Mouse (Mus musculus): ENCODE measurements around the gene Mmp11. TPM values are rescaled to one million over a fixed set of nuclear protein-coding genes. Genes with fewer than 3 reads are reported as not detected.

Mmp11 gene
- total RNA-seq, 1 experiment from 2014 or later = not detected

DNA sequence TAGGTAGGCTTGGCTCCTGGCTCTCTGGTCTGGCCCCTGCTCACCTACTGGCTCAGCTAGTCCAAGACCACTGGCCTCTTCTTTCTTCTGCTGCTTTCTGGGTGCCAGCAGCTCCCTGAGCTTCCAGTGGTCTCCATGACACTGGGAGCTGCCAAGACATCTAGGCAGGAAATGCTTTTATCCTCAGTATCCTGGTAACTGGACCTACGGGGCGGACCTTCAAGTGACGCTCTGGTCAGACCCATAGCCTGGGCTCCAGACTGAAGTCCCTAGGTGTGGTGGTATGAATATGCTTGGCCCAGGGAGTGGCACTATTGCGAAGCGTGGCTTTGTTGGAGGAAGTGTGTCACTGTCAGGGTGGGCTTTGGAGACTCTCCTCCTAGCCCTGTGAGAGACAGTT is 4.2 kb upstream of the Mmp11 start, which contains the start of gene Gm867:
Gm867 (minus strand) TSS at position 153 of the 400 bp plus-strand sequence.
- ATAC-seq (replicated peaks; ENCODE audit: insufficient number of reproducible peaks, low FRiP score, low TSS enrichment, poor library complexity, severe bottlenecking) = no peak

DNA sequence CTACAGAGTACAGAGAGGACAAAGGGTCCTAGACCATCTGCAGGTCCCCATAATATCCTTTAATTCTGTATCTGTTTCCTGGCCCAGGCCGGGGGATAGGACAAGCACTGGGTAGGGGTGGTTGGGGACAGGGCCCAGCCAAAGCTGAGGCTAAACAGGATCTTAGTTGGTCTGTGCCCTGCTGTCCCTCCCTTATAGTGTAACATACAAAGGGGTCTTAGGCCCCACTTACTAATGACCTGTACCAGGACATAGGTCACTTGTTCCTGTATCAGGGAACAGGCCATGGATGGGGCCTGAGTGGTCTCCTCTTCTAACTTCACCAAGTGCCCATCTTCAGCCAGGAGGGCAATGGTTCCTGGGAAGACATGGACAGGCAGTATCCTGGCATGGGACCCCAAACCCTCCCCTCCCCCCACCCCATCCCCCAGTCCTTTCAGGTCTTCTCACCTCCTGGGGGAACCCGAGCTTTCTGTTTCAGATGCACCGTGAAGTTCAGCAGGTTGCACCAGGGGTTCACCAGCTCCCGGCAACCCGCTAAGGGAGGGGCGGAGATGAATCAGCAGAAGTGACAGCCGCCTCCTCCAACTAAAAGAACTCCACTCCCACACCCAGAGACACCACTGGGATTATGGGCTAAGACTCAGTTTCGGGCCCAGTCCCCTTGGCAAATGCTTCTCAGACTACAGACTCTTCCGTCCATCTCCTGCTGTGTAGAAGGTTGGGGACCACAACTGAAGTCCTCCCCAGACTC is 3.4 kb upstream of the Mmp11 start:
- no peak for ATAC-seq (replicated peaks; ENCODE audit: insufficient number of reproducible peaks, low FRiP score, low TSS enrichment, poor library complexity, severe bottlenecking)

DNA sequence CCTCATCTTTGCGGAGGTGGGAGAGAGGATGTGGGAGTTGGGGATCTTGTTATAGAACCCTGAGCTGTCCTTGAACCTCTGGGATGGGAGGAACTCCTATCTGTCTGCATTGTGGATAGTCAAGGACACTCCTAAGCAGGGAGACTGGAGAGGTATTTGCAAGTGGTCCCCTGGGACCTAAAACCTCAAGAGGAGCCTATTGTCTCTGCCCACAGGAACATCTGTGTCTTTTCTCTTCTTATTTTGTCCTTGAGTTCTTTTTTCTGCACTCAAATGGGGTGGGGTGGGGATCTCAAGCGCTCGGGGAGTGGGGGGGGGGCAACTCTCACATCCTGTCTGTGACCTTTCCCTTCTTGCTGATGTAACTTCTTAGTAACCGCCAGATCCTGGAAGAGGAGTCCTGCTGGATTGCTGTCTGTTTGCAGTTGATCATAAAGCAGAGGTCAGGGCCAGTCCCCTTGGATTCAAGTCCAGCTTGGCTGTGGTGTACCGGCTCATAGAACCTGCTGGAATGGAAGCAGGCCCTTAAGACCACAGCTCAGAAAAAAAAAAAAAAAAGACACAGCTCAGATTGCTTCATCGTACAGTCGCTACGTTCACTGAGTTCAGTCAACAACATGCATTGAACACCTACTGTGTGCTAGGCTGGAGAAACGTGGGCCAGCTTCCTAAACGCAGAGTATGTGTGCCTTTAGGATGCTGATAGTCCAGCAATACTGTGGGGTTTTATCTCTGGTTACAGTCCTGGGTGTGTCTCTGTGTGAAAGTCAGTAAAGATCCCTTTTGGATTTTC is 1.8 kb upstream of the Mmp11 start:
- no peak for ATAC-seq (replicated peaks; ENCODE audit: insufficient number of reproducible peaks, low FRiP score, low TSS enrichment, poor library complexity, severe bottlenecking)

DNA sequence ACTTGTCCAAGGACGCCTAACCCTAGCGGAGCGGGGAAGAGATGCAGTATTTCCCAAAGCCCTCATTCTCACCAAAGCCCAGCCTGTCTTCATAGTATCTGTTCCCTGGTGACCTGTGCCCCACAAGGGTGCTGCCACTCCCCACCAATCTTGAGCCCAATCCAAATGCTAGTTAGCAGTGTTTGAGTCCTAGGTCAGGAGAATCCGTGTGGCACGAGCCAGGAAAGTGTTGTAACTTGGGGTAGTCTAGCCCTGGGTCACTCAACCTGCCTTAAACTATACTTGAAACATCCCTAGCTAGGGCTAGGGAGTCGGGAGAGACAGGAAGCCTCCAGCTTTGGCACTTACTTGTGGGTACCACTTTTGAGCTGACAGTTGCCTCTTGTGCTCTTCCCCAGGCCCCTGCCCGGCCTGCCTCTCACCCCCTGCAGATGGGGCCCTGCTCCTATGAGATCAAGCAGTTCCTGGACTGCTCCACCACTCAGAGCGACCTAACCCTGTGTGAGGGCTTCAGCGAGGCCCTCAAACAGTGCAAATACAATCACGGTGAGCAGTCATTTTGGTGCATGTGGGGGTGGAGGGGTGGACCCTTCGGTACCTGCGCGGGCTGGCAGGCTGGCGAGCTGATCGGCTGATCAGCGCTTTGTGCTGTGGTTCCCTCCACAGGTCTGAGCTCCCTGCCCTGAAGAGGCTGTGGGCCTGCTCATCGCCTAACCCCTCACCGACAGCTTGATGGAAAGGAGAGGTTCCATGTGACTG is 792 bp upstream of the Mmp11 start:
- no peak for ATAC-seq (replicated peaks; ENCODE audit: insufficient number of reproducible peaks, low FRiP score, low TSS enrichment, poor library complexity, severe bottlenecking)

DNA sequence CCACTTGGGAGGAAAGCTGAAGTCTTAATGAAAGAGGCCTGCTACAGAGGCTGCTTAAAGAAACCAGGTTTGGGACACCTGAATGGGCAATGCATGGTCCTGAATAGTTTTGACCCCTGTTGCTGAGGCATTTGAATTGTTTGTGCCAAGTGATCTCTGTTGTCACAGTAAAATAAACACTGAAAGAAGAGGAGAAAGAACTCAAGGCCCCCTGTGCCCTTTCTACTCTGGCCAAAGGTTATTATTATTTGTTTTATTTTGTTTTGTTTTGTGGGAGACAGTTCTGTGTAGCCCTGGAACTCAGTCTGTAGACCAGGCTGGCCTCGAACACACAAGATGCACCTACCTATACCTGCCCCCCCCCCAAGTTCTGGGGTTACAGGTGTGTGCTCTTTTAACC is 1.3 kb downstream of the Mmp11 start:
- ATAC-seq (replicated peaks; ENCODE audit: insufficient number of reproducible peaks, low FRiP score, low TSS enrichment, poor library complexity, severe bottlenecking) = no peak

DNA sequence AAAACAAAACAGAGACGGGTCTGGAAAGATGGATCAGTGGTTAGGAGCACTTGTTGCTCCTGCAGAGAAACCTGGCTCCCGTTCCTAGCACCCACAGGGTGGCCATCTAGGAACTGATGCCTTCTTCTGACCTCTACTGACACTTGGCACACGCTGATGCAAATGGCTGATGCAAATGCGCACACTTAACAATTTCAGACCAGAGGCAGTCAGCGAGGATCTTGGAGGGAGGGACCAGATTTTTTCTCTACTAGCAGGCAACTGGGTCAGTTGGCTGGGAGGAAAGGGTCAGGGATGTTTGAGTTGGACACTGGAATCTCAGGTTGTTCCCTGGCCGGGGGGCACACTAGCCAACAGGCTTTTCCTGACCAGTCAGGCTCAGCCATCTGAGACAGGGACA is 3.4 kb downstream of the Mmp11 start, which contains the start of gene Chchd10:
Chchd10 (plus strand) TSS at position 240 of the 400 bp plus-strand sequence.
- ATAC-seq (replicated peaks; ENCODE audit: insufficient number of reproducible peaks, low FRiP score, low TSS enrichment, poor library complexity, severe bottlenecking) = no peak

DNA sequence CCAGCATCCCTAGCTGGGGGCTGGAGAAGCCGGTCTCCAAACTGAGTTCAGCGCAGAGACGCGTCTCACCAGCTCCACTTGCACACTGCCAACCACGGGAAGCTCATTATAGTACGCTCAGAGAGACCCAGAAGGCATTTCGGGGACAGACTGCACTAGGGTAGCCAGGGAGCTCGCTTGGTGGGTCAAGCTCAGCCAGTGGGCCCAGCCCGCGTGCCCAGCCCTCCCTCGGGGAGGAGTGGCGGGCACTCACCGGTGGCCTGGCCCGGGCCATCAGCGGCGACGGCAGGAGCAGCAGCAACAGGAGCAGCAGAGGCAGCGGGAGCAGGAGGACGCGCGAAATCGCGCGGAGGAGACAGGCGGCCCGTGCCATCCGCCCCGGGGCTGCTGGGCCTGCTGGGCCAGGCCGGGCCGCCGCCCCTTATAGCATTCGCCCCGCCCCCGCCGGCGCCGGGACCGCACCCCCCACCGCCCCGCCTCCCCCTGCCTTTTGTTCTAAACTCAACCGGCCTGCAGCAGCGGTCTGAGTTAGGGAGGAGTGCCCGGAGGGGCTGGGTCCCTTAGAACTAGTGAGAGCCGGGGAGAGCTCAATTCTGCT is 4.1 kb downstream of the Mmp11 start:
- no peak for ATAC-seq (replicated peaks; ENCODE audit: insufficient number of reproducible peaks, low FRiP score, low TSS enrichment, poor library complexity, severe bottlenecking)

DNA sequence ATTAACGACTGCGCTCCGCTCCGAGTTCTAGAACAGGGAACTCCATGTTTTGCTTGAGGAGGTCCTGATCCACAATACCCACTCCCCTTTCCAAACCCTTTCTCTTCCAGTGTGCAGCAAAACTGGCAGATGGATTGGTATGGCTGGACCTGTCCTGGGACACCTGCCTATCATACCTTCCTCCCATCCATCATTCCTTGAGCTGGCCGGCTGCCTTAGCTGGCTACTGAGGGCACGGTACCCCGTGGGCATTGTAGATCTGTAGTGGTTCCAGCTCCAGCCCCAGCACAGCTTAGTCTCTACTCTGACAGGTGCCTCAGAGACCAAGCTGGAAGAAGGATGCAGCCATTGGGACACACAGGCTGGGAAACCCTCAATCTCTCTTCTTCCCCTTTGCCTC is 5.0 kb downstream of the Mmp11 start:
- ATAC-seq (replicated peaks; ENCODE audit: insufficient number of reproducible peaks, low FRiP score, low TSS enrichment, poor library complexity, severe bottlenecking) = no peak

DNA sequence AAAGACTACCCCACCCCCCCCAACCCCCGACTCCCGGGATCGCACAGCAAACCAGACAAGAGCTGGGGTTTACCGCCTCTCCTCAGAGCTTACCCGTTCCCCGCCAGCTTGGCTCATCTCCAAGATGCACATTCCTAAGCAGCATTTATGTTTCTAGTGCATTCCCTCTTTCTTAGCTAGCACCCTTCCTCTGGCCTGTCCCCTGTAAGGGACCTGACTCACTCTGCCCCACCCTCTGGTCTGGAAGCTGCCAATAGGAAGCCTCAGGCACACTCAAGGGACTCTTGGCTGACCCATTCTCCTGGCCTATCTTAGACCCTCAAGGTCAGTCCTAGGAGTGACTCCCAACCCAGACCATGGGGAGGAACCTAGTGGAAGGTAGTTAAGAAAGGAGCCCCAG is 6.0 kb downstream of the Mmp11 start:
- no peak for ATAC-seq (replicated peaks; ENCODE audit: insufficient number of reproducible peaks, low FRiP score, low TSS enrichment, poor library complexity, severe bottlenecking)

DNA sequence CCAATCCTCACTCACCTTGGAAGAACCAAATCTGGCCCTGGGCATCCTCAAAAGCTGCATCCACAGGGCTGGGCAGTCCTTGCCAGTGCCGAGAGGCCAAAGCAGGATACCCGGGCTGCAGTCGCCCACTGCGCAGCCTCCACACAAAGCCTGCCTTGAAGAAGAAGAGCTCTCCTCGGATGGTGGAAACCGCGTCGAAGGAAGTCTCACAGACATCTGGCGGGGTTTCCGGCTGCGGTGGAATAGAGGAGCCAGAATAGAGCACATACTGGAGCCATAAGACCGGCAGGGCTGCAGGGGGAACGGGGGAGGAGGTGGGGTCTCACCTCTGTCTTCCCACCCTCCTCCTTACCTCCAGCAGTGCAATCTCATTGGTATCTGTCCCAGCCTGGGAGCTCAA is 9.9 kb downstream of the Mmp11 start:
- ATAC-seq (replicated peaks; ENCODE audit: insufficient number of reproducible peaks, low FRiP score, low TSS enrichment, poor library complexity, severe bottlenecking) = no peak

DNA sequence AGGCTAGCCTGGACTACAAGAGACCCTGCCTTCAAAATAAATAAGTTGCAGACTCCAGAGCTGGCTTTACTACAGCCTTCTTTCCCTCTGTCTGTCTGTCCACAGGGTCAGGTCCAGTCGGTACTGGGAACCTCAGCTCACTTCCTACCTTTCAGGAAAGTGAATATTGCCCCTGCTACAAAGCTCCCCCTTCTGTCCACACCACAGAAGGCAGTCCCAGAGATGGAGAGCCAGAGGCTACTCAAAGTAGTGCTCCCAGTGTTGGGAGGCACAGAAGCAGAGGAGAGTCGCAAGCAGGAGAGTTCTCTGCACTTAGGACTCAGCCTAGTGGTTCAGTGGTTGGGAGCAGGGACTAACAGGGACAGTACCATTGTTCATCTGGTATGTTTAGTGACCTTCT is 12.0 kb downstream of the Mmp11 start:
- ATAC-seq (replicated peaks; ENCODE audit: insufficient number of reproducible peaks, low FRiP score, low TSS enrichment, poor library complexity, severe bottlenecking) = no peak

DNA sequence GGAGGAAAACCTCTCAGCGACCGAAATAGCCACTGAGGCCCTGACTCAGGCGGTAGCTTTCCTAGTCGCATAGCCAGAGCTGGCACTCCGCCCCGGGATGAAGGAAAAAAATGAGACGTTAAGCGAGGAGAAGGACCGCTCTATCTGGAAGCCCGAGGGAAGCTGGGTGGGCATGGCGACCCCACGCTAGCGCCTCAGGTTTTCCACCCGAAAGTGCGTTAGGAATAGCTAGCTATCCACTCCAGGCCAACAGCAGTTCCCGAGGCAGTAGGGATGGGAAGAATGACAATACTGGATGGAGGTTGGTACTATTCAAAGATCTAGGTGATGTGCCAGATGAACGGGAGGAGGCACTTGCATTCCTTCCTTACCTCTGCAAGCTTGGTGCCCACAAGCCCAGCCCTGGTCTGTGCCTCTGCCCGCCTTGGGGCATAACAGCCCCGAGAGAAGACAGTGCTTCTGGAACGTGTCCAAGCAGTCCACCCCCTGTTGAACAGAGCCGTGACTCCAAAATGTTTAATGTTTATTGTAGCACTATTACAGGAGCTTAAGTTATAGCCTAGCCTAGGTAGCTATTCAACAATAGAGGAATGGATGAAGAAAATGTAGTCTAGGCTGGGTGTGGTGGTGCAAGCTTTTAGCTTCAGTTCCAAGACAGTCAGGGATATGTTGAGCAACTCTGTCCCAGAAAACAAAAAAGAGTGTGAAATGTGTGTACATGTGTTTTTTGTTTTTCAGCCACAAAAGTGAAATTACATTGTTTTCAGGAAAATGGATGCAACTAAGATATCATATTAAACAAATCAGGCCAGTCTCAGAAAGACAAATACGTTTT is 14.4 kb downstream of the Mmp11 start:
- ATAC-seq (replicated peaks; ENCODE audit: insufficient number of reproducible peaks, low FRiP score, low TSS enrichment, poor library complexity, severe bottlenecking) = no peak

DNA sequence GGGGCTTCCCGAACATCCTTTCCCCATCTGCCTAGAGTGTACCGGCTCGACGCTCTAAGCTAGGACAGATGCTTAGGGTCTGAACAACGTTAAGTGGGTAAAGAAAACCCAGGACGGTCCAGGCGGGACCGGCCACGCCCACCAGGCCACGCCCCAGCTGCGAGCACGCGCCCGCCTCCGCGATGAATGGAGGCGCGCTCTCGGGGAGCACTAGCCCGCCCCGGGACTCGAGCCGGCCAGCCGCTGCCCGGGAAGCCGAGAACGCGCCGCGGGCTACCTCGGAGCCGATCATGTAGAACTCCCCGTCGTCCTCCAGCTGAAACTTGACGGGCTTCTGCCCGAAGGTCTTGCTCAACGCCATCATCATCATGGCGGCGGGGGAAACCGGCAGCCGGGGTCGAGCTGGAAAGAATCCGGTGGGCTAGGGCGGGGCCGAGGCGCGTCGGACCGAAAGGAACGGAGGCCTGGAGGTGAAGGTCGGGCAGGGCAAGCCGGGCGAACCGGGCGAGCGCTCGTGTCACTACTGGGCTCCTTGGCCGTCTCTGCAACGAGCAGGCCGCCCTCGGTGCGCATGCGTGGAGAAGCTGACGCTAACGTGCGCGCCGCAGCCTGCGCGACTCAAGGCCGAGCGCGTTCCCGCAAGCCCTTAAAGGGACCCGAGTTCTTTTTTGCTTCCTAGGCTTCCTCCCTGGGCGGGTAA is 15.1 kb downstream of the Mmp11 start, which contains the start of gene Smarcb1:
Smarcb1 (minus strand) TSS at position 592 of the 700 bp plus-strand sequence.
- peak; percentile 77 for ATAC-seq (replicated peaks; ENCODE audit: insufficient number of reproducible peaks, low FRiP score, low TSS enrichment, poor library complexity, severe bottlenecking)

DNA sequence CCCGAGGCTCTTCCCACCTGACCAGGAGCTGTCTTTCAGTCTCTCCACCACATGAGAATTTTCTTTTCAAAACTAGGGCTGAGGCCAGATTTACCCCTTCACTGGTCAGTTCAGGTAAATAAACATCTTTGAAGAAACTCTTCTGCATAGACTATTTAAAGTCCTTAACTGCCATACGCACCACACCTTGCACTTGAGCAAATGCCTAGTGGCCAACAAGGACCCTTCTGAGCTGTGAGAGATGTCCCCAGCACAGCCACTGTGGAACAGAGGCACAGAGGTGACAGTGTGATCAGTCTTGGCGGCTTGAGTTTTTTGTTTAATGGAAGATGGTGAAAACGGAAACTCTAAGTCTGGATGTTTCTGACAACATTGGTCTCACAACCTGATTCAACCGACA is 17.3 kb downstream of the Mmp11 start:
- no peak for ATAC-seq (replicated peaks; ENCODE audit: insufficient number of reproducible peaks, low FRiP score, low TSS enrichment, poor library complexity, severe bottlenecking)

DNA sequence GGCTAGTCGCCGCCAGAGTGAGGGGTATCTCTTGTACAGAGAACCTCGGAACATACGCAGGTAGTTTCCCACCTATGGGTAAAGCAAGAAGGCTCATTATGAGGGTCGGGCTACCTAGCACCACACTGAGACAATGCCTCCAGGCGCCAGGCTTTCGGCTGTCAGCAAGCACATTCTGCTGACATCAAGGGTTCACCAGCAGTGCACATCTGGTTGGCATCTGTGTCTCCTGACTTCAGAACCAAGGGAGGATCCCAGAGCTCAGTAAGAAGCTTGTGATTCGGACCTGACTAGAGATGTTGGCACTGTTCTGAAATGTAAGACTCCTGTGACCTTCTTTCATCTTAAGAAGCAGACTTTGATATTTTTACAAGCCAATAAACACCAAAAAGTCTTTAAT is 19.5 kb downstream of the Mmp11 start:
- no peak for ATAC-seq (replicated peaks; ENCODE audit: insufficient number of reproducible peaks, low FRiP score, low TSS enrichment, poor library complexity, severe bottlenecking)

DNA sequence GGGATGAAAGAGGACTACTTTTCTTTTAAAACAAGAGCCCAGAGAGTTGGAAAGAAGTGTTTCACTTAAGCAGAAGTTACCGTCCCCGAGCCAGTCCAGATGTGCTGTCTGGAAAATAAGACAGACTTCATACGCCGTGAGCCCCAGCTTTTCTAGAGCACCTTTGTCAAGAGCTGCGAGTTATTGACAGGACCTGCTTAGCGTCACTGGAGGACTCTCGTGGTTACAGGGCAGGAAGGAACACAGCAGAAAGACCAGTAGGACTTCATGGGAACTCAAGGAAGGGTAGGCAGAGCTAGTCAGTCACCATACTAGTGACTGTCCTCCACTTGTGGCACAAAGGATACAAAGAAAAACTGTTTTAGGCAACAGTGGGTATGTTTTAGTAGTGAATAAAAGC is 20.7 kb downstream of the Mmp11 start:
- ATAC-seq (replicated peaks; ENCODE audit: insufficient number of reproducible peaks, low FRiP score, low TSS enrichment, poor library complexity, severe bottlenecking) = no peak

DNA sequence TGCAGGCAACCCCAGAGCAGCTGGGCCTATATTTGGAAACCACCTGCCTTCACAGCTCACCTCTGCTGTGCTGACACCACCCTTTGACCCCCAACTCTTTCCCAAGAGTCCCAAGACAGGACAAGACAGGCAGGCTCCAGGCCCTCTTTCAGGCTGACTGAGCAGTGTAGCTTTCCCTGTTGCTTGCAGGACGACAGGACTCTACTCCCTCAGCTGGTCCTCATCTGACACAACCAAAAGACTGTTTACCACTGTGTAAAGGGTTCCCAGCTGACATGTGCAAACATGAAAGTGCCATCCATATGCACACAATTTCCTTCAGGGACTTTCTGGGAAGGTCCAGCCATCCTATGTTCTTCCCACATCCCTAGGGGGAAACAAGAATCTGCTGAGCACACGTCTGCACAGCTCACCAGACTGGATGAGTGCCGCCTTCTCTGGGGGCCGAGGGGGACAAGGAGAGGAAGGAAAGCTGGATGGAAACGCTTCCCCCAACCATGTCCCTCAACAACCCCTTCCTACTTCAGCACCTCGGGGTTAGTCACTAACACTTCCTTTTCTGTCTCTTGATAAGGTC is 23.2 kb downstream of the Mmp11 start:
- no peak for ATAC-seq (replicated peaks; ENCODE audit: insufficient number of reproducible peaks, low FRiP score, low TSS enrichment, poor library complexity, severe bottlenecking)
